Mouse (Mus musculus) layer of hippocampus, postnatal 25 days (tissue): ENCODE results near the gene Shisa5. TPM values are rescaled to one million over a fixed set of nuclear protein-coding genes. Genes with fewer than 3 reads are reported as not detected.

Source experiments
- DNase-seq, 2 experiments: peaks; one replicate each; pipeline ENCODE4 v3.0.0; 2022; ENCODE audit warnings: mixed read lengths in 2 of 2, low spot score in 1 of 2; ENCODE audit errors: extremely low spot score in 1 of 2
- total RNA-seq, 2 experiments: library from RNA; stranded (reverse); gene quantifications; 2 replicates each; pipeline ENCODE4 v1.2.3; 2021

Gene Shisa5
- 10 to 100 TPM; 49.3 to 52.1 TPM for total RNA-seq

- DNase-seq: no peak
These were observed at the start of gene Shisa5 for GRCm38 (mm10) chr9:109038086-109038895. Shisa5 (plus strand) TSS chr9:109038565.

- DNase-seq: no peak
These were observed 48.4 kb upstream of the Shisa5 start for GRCm38 (mm10) chr9:108989802-108990461.

GRCm38 (mm10) chr9:108990462-108990820 is 47.9 kb upstream of the Shisa5 start:
- DNase-seq: no peak

GRCm38 (mm10) chr9:108991428-108992084 is 46.8 kb upstream of the Shisa5 start, which contains the start of gene Pfkfb4:
Pfkfb4 (plus strand) TSS chr9:108991778.
- peak; percentile 61 to 63 for DNase-seq

- DNase-seq: peak in 1 of 2 experiments; percentile 13
These were observed 46.3 kb upstream of the Shisa5 start for GRCm38 (mm10) chr9:108992085-108992469.

GRCm38 (mm10) chr9:108992620-108993361 is 45.6 kb upstream of the Shisa5 start:
- DNase-seq: no peak

GRCm38 (mm10) chr9:108996411-108996810 is 42.0 kb upstream of the Shisa5 start:
- DNase-seq: no peak

GRCm38 (mm10) chr9:108998287-108999166 is 39.8 kb upstream of the Shisa5 start:
- no peak for DNase-seq

- no peak for DNase-seq
These were observed 39.2 kb upstream of the Shisa5 start for GRCm38 (mm10) chr9:108999167-108999526.

- DNase-seq: peak; percentile 37 to 64
These were observed 37.6 kb upstream of the Shisa5 start for GRCm38 (mm10) chr9:109000726-109001125.

GRCm38 (mm10) chr9:109003201-109003600 is 35.2 kb upstream of the Shisa5 start:
- DNase-seq: peak in 1 of 2 experiments; percentile 55

GRCm38 (mm10) chr9:109007025-109007780 is 31.2 kb upstream of the Shisa5 start:
- no peak for DNase-seq

GRCm38 (mm10) chr9:109008081-109008480 is 30.3 kb upstream of the Shisa5 start:
- DNase-seq: no peak

- DNase-seq: no peak
These were observed 29.2 kb upstream of the Shisa5 start for GRCm38 (mm10) chr9:109008994-109009635.

GRCm38 (mm10) chr9:109009636-109010315 is 28.6 kb upstream of the Shisa5 start:
- no peak for DNase-seq

- no peak for DNase-seq
These were observed 28.1 kb upstream of the Shisa5 start for GRCm38 (mm10) chr9:109010316-109010690.

- no peak for DNase-seq
These were observed 23.0 kb upstream of the Shisa5 start for GRCm38 (mm10) chr9:109015397-109015796.
